Mouse (Mus musculus) cerebellum, postnatal 10 days (tissue): ENCODE data around the gene Olfm1.

ENCODE experiments used
- DNase-seq, 2 experiments: peaks; one replicate each; pipeline ENCODE4 v3.0.0; 2021; ENCODE audit warnings: mixed read lengths in 2 of 2

Olfm1 gene

DNA sequence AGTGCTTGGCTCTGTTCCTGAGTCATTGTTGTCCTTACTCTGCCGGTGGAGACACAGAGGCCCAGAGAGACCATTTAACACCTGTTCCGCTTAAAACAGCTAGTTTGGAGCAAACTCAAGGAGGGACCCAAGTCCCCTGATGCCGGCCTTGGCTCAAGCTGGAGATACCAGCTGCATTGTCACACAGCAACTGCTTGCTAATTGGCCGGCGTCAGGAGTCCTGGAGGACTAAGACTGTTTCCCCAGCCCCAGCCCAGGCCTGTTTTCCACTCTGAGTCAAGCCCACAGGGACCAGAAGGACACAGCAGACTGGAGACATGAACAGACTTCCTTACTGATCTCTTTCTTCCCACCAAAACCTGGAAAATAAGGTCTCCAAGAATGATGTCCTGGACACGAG lies 43.7 kb downstream of the Olfm1 start:
- DNase-seq, result no peak

- no peak for DNase-seq
Observed at GRCm38 (mm10) chr2:28239616-28240015, 46.8 kb downstream of the Olfm1 start.

- DNase-seq, result no peak
Observed at GRCm38 (mm10) chr2:28240920-28241319, 48.1 kb downstream of the Olfm1 start.

GRCm38 (mm10) chr2:28241520-28242221 lies 48.9 kb downstream of the Olfm1 start:
- DNase-seq, result no peak

GRCm38 (mm10) chr2:28242222-28242543 lies 49.4 kb downstream of the Olfm1 start:
- no peak for DNase-seq

- DNase-seq, result no peak
Observed at GRCm38 (mm10) chr2:28244667-28245395, 52.0 kb downstream of the Olfm1 start.

GRCm38 (mm10) chr2:28246110-28246653 lies 53.4 kb downstream of the Olfm1 start:
- DNase-seq, result no peak

GRCm38 (mm10) chr2:28247098-28247497 lies 54.3 kb downstream of the Olfm1 start:
- DNase-seq, result peak; percentile 69 to 70

DNA sequence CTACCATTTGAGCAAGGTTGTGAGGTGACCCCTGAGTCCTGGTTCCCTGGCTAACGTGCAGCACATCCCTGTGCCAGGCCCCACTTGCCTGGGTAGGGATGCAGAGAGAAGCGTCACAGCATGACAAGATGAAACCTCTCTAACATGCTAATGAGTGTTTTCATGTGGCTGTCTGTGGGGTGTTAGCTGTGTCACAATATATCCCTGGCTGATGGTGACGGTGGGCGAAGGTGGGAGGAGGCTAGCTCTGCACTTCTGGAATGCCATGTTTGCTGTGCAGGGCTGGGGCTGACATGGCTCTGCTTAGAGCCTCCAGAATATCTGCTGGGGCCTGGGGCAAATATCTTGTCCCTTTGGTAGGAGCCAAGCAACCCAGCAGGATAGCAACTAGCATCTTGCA lies 59.8 kb downstream of the Olfm1 start:
- no peak for DNase-seq

DNA sequence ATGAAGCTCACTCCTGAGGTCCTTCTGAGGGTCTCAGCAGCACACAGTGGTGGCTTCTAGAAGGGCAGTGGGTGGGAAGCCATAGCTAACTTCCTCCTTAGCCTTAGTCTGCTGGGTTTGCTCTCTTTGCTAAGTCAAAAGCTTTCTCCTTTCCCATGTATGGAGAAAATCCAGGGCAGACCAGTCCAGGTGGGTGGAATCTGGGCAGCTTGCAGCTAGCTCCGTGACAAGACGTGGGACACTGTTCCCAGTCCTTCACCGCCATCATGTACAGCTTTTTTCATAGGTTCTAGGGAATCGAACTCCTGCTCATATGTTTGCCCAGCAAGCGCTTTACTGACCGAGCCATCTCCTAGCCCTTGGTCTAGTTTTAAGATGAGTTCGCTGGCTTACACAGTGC lies 63.2 kb downstream of the Olfm1 start:
- no peak for DNase-seq

- DNase-seq, result peak; percentile 70 to 82
Observed at GRCm38 (mm10) chr2:28261438-28261837, 68.6 kb downstream of the Olfm1 start.

DNA sequence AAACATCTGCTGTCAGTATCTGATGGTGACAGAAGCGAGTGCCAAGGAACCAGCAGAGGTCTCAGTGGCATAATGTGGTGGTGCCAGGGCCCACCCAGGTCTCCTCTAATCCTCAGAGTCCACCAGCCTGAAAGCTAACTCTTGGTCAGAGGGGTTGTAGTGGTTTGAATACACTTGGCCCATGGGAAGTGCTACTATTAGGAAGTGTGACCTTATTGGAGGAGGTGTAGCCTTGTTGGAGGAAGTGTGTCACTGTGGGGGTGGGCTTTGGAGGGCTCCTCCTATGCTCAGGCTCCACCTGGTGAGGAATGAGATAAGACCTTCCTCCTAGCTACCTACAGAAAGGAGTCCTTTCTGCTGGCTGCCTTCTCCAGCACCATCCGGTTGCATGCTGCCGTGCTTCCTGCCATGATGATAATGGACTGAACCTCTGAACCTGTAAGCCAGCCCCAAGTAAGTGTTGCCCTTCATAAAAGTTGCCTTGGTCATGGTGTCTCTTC lies 75.0 kb downstream of the Olfm1 start:
- DNase-seq, result no peak

DNA sequence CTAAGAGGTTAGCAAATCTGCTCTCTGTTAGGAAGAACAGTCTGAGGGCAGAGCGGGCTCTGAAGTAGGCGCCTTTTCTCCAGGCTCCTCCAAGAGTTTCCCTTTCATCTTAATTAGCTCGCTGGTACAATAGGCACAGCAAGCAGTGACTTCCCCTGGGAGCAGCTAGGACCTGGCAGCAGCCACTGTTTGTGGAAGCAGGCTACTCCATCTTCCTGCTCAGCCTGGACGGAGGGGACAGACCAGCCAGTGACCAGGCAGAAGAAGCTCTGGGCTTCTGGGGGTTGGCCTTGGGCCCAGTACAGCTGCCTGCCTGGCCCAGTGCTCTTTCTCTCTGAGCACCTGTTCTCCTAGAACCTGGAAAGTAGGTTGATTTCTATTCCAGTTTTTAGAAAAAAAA lies 77.8 kb downstream of the Olfm1 start:
- peak; percentile 76 to 83 for DNase-seq

DNA sequence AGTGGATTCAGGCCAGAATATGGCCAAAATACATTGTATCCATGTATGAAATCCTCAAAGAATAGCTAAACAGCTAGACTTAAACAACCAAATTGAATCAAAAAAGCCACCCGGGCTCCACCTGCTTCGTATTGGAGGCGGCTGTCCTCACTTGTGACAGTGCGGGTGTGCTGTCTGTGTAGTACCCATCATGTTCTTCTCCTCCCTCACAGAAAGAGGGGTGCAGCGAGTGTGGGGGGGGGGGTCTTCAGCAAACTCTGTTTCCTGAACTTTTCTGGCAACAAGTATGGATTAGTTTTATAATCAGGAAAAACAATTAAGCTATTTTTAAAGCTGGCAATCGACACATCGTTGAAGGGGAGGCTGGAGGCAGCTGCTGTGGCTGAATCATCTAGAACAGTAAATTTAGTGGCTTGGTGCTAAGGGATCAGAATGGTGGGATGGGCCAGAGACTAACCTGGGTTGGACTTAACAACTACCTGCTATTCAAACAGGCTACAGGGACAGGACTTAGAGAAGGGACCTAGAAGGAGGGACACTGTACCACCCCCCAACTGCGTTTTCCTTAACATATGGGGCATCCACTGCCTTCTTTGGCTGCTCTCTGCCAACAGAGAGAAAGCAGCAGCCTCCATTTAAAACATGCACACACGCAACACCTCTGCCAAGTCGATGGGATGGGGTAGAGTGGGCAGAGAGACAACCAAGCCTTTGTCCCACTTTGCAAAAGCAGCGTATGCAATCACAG lies 79.6 kb downstream of the Olfm1 start:
- DNase-seq, result no peak

GRCm38 (mm10) chr2:28274006-28274405 lies 81.2 kb downstream of the Olfm1 start:
- peak; percentile 50 to 73 for DNase-seq

- no peak for DNase-seq
Observed at GRCm38 (mm10) chr2:28275345-28275744, 82.6 kb downstream of the Olfm1 start.

DNA sequence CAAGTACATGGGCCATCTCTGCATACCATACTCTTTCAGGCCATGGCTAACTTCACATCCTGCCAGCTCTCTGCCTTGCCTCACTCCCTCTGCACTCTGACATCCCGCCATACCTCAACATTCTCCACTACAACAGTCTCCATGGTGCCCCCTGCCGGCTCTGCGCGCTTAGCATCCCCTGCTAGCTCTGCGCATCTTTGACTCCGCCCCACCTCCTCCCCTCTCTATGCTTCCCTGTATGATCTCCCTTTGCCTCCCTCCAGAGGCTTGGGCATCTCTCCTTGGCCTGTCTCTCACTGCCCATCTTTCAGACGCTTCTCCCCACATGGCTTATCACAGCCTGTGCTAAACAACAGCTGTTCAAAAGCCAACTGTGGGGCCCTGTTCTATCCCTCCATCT lies 85.4 kb downstream of the Olfm1 start:
- peak; percentile 89 for DNase-seq

- no peak for DNase-seq
Observed at GRCm38 (mm10) chr2:28278853-28279252, 86.1 kb downstream of the Olfm1 start.
